Mouse (Mus musculus) heart, postnatal 4 days (tissue): ENCODE results near the gene Tubb1. TPM values are rescaled to one million over a fixed set of nuclear protein-coding genes. Genes with fewer than 3 reads are reported as not detected.

Source experiments
- total RNA-seq, 2 experiments: library from RNA; stranded (reverse); gene quantifications; 2 replicates each; pipeline ENCODE4 v1.2.3; 2021

Gene Tubb1
- total RNA-seq, 2 experiments from 2014 or later: 1.3 to 1.7 TPM

Other genes with a start within 250 kb of the Tubb1 start
- 1,000 to 10,000 TPM; 1,794 to 1,822 TPM for gene Gnas, start 166.4 kb upstream of the Tubb1 start, total RNA-seq
- 1 to 10 TPM; 2.2 to 3.4 TPM for gene Gm20721, start 104.0 kb upstream of the Tubb1 start, total RNA-seq
- 10 to 100 TPM; 50.5 to 56.3 TPM for gene Nelfcd, start 34.9 kb upstream of the Tubb1 start, total RNA-seq
- 10 to 100 TPM; 49.4 to 50.2 TPM for gene Ctsz, start 11.7 kb upstream of the Tubb1 start, total RNA-seq
- 1,000 to 10,000 TPM in 1 of 2 experiments, 100 to 1,000 TPM in 1; 968 to 1,079 TPM for gene Atp5e, start 13.4 kb downstream of the Tubb1 start, total RNA-seq
- 100 to 1,000 TPM in 1 of 2 experiments, 10 to 100 TPM in 1; 96.7 to 106 TPM for gene Prelid3b, start 22.4 kb downstream of the Tubb1 start, total RNA-seq
- gene Zfp831, start 192.8 kb downstream of the Tubb1 start, total RNA-seq: under 1 TPM; 0.10 to 0.18 TPM